Mouse (Mus musculus): Measurements from ENCODE around the gene Znrf3.

DNA sequence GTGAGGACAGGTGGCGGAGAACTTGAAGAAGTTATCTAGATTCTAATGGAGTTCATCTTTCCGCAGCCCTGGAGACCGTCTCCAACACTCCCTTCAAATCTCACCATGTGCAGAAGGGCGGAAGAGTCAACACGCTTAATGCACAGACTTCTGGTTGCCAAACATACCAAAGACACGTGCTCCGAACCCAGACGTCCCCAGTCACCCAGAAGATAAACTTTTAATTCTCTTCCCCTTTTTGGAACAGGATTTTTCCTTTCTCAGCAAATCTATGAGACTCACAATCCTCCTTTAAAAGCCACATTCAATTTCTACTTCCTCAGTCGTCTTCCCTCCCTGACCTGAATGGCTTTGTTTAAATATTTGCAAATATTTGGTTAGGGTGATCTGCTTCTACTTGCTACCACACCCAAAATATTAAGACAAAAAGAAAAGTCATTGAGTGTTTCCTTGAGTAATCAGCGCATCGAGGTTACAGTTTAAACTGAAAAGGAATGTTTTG, 856 bp upstream of the Znrf3 start:
- no peak for TF ChIP-seq CTCF (IDR thresholded peaks at IDR 0.05; ENCODE audit: low read depth, low read length)
- TF ChIP-seq POLR2A (IDR thresholded peaks at IDR 0.05; ENCODE audit: borderline replicate concordance, low read depth, low read length): no peak
